Mouse (Mus musculus): ENCODE measurements at regions not wholly inside any gene's neighbourhood (a gene's known extent, or its start where the extent isn't known, plus 50 kb on each side); places are given as distances from the start of the nearest gene placed in this dataset.

- TF ChIP-seq CTCF (IDR thresholded peaks at IDR 0.05; ENCODE audit: low read depth) (no peak), EP300 (optimal IDR thresholded peaks at IDR 0.05) (no peak)
These were observed 57.6 kb upstream of the Plcl2 start for GRCm38 (mm10) chr17:50451606-50452005.
